Mouse (Mus musculus) CH12.LX (cell line): ENCODE measurements around the gene Cyp2d11. TPM values are rescaled to one million over a fixed set of nuclear protein-coding genes. Genes with fewer than 3 reads are reported as not detected.
A peak's percentile ranks its signal among the peaks of the same experiment; 100 is the strongest.

Source experiments
- DNase-seq: peaks from one replicate; pipeline ENCODE4 v3.0.0-alpha.2; 2013; ENCODE audit errors: extremely low read depth
- H3K27ac ChIP-seq: 2 replicates; pipeline ENCODE4 v1.5.1; 2012; ENCODE audit warnings: low read depth, mild to moderate bottlenecking, control low read depth, moderate library complexity; ENCODE audit not compliant: insufficient read depth
- H3K27me3 ChIP-seq: replicated peaks from 2 replicates; pipeline ENCODE3; 2012; ENCODE audit warnings: inconsistent platforms
- H3K36me3 ChIP-seq, 2 experiments: replicated peaks in 1 of 2; 2 replicates each; pipeline versions ENCODE3 to v1.6.1; 2012; ENCODE audit warnings: inconsistent platforms in 1 of 2, low read length in 1 of 2, mild to moderate bottlenecking in 1 of 2, mixed read lengths in 1 of 2, moderate library complexity in 1 of 2; ENCODE audit not compliant: control insufficient read depth in 1 of 2, insufficient read depth in 1 of 2
- H3K4me1 ChIP-seq, 2 experiments: 2 replicates each; pipeline ENCODE4 v1.6.1; 2012; ENCODE audit warnings: inconsistent platforms in 1 of 2, moderate library complexity in 1 of 2; ENCODE audit not compliant: insufficient read depth in 2 of 2, control insufficient read depth in 1 of 2
- H3K4me2 ChIP-seq: 2 replicates; pipeline ENCODE4 v1.6.1; 2012; ENCODE audit warnings: low read depth, mild to moderate bottlenecking, control low read depth; ENCODE audit not compliant: poor library complexity, insufficient read depth, severe bottlenecking
- H3K4me3 ChIP-seq, 3 experiments: fragments of 150-350 bp in 1 of 3; sonication (generic) in 1 of 3; replicated peaks in 1 of 3; 2 replicates each; pipeline versions ENCODE3 to v1.5.1; 2011 to 2012; ENCODE audit warnings: low read depth in 2 of 3, low read length in 2 of 3, mild to moderate bottlenecking in 2 of 3, moderate library complexity in 2 of 3, control low read depth in 1 of 3, improper control_type of control experiment in 1 of 3, inconsistent platforms in 1 of 3, mixed read lengths in 1 of 3; ENCODE audit not compliant: poor library complexity in 1 of 3
- H3K79me2 ChIP-seq: replicated peaks from 2 replicates; pipeline ENCODE4 v1.6.1; 2012; ENCODE audit warnings: mild to moderate bottlenecking, moderate library complexity; ENCODE audit not compliant: control insufficient read depth, poor library complexity, insufficient read depth, severe bottlenecking; ENCODE audit errors: extremely low read depth
- H3K9ac ChIP-seq: 2 replicates; pipeline ENCODE4 v1.6.1; 2012; ENCODE audit warnings: low read depth, mild to moderate bottlenecking, control low read depth, moderate library complexity; ENCODE audit not compliant: insufficient read depth
- H3K9me3 ChIP-seq: replicated peaks from 2 replicates; pipeline ENCODE3; 2012; ENCODE audit warnings: low read length, inconsistent platforms, mixed read lengths
- CHD2 ChIP-seq: IDR thresholded peaks from 2 replicates; pipeline ENCODE4 v1.6.1; 2011; ENCODE audit warnings: low read length, improper control_type of control experiment
- CTCF ChIP-seq, 2 experiments: IDR thresholded peaks in 1 of 2; conservative IDR thresholded peaks in 1 of 2; 2 replicates each; pipeline ENCODE4 v1.5.1; 2011 to 2012; ENCODE audit warnings: low read depth in 2 of 2, low read length in 2 of 2, improper control_type of control experiment in 1 of 2, inconsistent platforms in 1 of 2, mild to moderate bottlenecking in 1 of 2, moderate library complexity in 1 of 2
- GABPA ChIP-seq: IDR thresholded peaks from 2 replicates; pipeline ENCODE4 v1.6.1; 2012; ENCODE audit warnings: low read depth, low read length, improper control_type of control experiment, inconsistent platforms; ENCODE audit not compliant: insufficient replicate concordance
- HCFC1 ChIP-seq: IDR thresholded peaks from 2 replicates; pipeline ENCODE4 v1.6.1; 2012; ENCODE audit warnings: low read depth, mild to moderate bottlenecking, inconsistent platforms, low read length, improper control_type of control experiment
- IRF4 ChIP-seq: IDR thresholded peaks from 2 replicates; pipeline ENCODE4 v1.6.1; 2014; ENCODE audit warnings: low read depth, mild to moderate bottlenecking, inconsistent platforms, low read length, improper control_type of control experiment
- KAT2A ChIP-seq: IDR thresholded peaks from 2 replicates; pipeline ENCODE4 v1.6.1; 2012; ENCODE audit warnings: low read length, improper control_type of control experiment, inconsistent platforms; ENCODE audit not compliant: insufficient replicate concordance
- MEF2A ChIP-seq: IDR thresholded peaks from 2 replicates; pipeline ENCODE4 v1.6.1; 2014; ENCODE audit warnings: low read depth, mild to moderate bottlenecking, inconsistent platforms, low read length, improper control_type of control experiment, borderline replicate concordance
- MYC ChIP-seq: IDR thresholded peaks from 2 replicates; pipeline ENCODE4 v1.6.1; 2011; ENCODE audit warnings: low read depth, mild to moderate bottlenecking, improper control_type of control experiment, low read length
- NRF1 ChIP-seq: IDR thresholded peaks from 2 replicates; pipeline ENCODE4 v1.6.1; 2014; ENCODE audit warnings: low read depth, mild to moderate bottlenecking, inconsistent platforms, low read length, improper control_type of control experiment, moderate library complexity
- PAX5 ChIP-seq: IDR thresholded peaks from 2 replicates; pipeline ENCODE4 v1.6.1; 2012; ENCODE audit warnings: low read length, inconsistent platforms, mixed read lengths
- POLR2AphosphoS2 ChIP-seq: IDR thresholded peaks from 2 replicates; pipeline ENCODE4 v1.6.1; 2011; ENCODE audit warnings: low read depth, low read length, improper control_type of control experiment
- RAD21 ChIP-seq: IDR thresholded peaks from 2 replicates; pipeline ENCODE4 v1.6.1; 2011; ENCODE audit warnings: low read depth, mild to moderate bottlenecking, low read length, improper control_type of control experiment, moderate library complexity
- SIN3A ChIP-seq: IDR thresholded peaks from 2 replicates; pipeline ENCODE4 v1.6.1; 2012; ENCODE audit warnings: low read length, improper control_type of control experiment, inconsistent platforms
- SMC3 ChIP-seq: IDR thresholded peaks from 2 replicates; pipeline ENCODE4 v1.6.1; 2011; ENCODE audit warnings: low read depth, low read length, improper control_type of control experiment
- TBP ChIP-seq: conservative IDR thresholded peaks from 2 replicates; pipeline ENCODE4 v1.6.1; 2011; ENCODE audit warnings: low read depth, low read length, improper control_type of control experiment
- UBTF ChIP-seq: IDR thresholded peaks from 2 replicates; pipeline ENCODE4 v1.6.1; 2012; ENCODE audit warnings: low read depth, mild to moderate bottlenecking, inconsistent platforms, low read length, improper control_type of control experiment, moderate library complexity
- USF1 ChIP-seq: IDR thresholded peaks from 2 replicates; pipeline ENCODE4 v1.6.1; 2014; ENCODE audit warnings: low read depth, mild to moderate bottlenecking, inconsistent platforms, low read length, improper control_type of control experiment
- USF2 ChIP-seq: conservative IDR thresholded peaks from 2 replicates; pipeline ENCODE4 v1.6.1; 2011; ENCODE audit warnings: low read depth, low read length, improper control_type of control experiment
- ZKSCAN1 ChIP-seq: IDR thresholded peaks from 2 replicates; pipeline ENCODE4 v1.6.1; 2012; ENCODE audit warnings: low read depth, inconsistent platforms, low read length, improper control_type of control experiment, borderline replicate concordance
- ZMIZ1 ChIP-seq: IDR thresholded peaks from 2 replicates; pipeline ENCODE4 v1.6.1; 2012; ENCODE audit warnings: low read depth, mild to moderate bottlenecking, inconsistent platforms, low read length, improper control_type of control experiment
- dilution Hi-C: fragments of 300-500 bp; cut with MboI; formaldehyde crosslinking; loops from 2 replicates; pipeline ENCODE4 v1.14.3; 2020; ENCODE audit warnings: low sequenced_read_pairs; ENCODE audit not compliant: extremely low pct_unique_long_range_greater_than_20kb, extremely low pct_ligation_motif_present
- in situ Hi-C: fragments of 300-500 bp; cut with MboI; formaldehyde crosslinking; loops from 3 replicates; pipeline ENCODE4 v1.14.3; 2019; ENCODE audit warnings: low sequenced_read_pairs, low pct_ligation_motif_present, low pct_unique_long_range_greater_than_20kb, mixed read lengths
- polyA plus RNA-seq: library from polyadenylated mRNA; unstranded; fragments of >175 nt; gene quantifications from 2 replicates; pipeline ENCODE4 v1.2.1, GENCODE M21; 2012; ENCODE audit warnings: low read depth; ENCODE audit not compliant: insufficient read length
- total RNA-seq, 2 experiments: library from RNA; depleted of rRNA; stranded (reverse); fragments of 300-350 nt in 1 of 2; fragments of >200 nt in 1 of 2; gene quantifications; 2 replicates each; pipeline ENCODE4 v1.2.3; 2012 to 2014

The Cyp2d11 gene
- total and polyA plus RNA-seq, 3 experiments, result not detected

GRCm38 (mm10) chr15:82354126-82354945 is 39.5 kb downstream of the Cyp2d11 start, which contains the start of gene Ndufa6 (continued):
- no peak for TF ChIP-seq CHD2
- peak; percentile 93 for TF ChIP-seq SMC3
- TF ChIP-seq ZMIZ1, result peak; percentile 90
- no peak for TF ChIP-seq PAX5
- peak; percentile 99 for TF ChIP-seq NRF1
- TF ChIP-seq HCFC1, result peak; percentile 73

GRCm38 (mm10) chr15:82353745-82354113 is 40.1 kb downstream of the Cyp2d11 start:
- Histone ChIP-seq H3K4me3 (peak overlapping the region; percentile 89 to 97 (median 96)), H3K9ac (peak overlapping the region; percentile 87), H3K27ac (0 out of 2 replicates have a peak overlapping the region, but pooled peaks have one; percentile 27), H3K79me2 (peaks cover 15% of the 10 kb centered on the region), H3K27me3 (no peaks in the 10 kb centered on the region), H3K9me3 (peaks cover 2% of the 10 kb centered on the region), H3K4me2 (peak overlapping the region; percentile 63; the same call in 1 of the 2 replicates), H3K36me3 (peaks cover 19 to 32% of the 10 kb centered on the region in 2 experiments), H3K4me1 (peaks cover 1 to 24% of the 10 kb centered on the region in 2 experiments; a peak in 3 of 4 replicates)
- dilution Hi-C loops (no loop called here), in situ Hi-C loops (loop anchor here (10.0 kb wide), 1 partner anchor 61 kb away; no protein-coding TSS in a partner anchor)
- no peak for DNase-seq
- no peak for TF ChIP-seq TBP
- TF ChIP-seq USF1, result no peak
- TF ChIP-seq IRF4, result no peak
- no peak for TF ChIP-seq RAD21
- TF ChIP-seq POLR2AphosphoS2, result no peak
- TF ChIP-seq KAT2A, result no peak
- no peak for TF ChIP-seq SMC3
- TF ChIP-seq GABPA, result no peak
- no peak for TF ChIP-seq ZKSCAN1
- TF ChIP-seq UBTF, result no peak

- Histone ChIP-seq H3K27ac (no peak overlapping the region), H3K36me3 (peaks cover 24 to 37% of the 10 kb centered on the region in 2 experiments), H3K4me1 (peaks cover 6 to 30% of the 10 kb centered on the region in 2 experiments), H3K9ac (peak overlapping the region; percentile 87), H3K4me3 (peak overlapping the region; percentile 89 to 97 (median 96)), H3K4me2 (peak overlapping the region; percentile 63), H3K9me3 (peaks cover 2% of the 10 kb centered on the region)
- in situ Hi-C loops, result loop anchor here (10.0 kb wide), 1 partner anchor 62 kb away; no protein-coding TSS in a partner anchor
- dilution Hi-C loops, result no loop called here
- TF ChIP-seq MYC (no peak), MEF2A (no peak), SIN3A (peak; percentile 52; the same call in 1 of the 2 replicates), CTCF (conservative IDR thresholded peaks at IDR 0.05 in 1 of 2, IDR thresholded peaks at IDR 0.05 in 1 of 2; ENCODE audit: low read depth in 2 of 2, low read length in 2 of 2) (no peak), USF2 (no peak)
- TF ChIP-seq, all 38 proteins: peak for 1
- Histone ChIP-seq H3K27me3 (no peaks in the 10 kb centered on the region), H3K79me2 (peaks cover 15% of the 10 kb centered on the region)
- DNase-seq, result no peak
Observed at GRCm38 (mm10) chr15:82353078-82353744, 40.6 kb downstream of the Cyp2d11 start.
